Mouse (Mus musculus) midbrain, embryonic 11.5 days (tissue): ENCODE results near the gene D5Ertd579e. TPM values are rescaled to one million over a fixed set of nuclear protein-coding genes. Genes with fewer than 3 reads are reported as not detected.

Experiments
- ATAC-seq: fragments of 200-750 bp; cut with Nextera tagmentation; 2 replicates; pipeline ENCODE4 v1.8.0; 2017; ENCODE audit warnings: moderate TSS enrichment, moderate library complexity; ENCODE audit not compliant: low FRiP score
- DNase-seq: peaks from one replicate; pipeline ENCODE4 v3.0.0; 2015; ENCODE audit warnings: low spot score; ENCODE audit errors: missing footprints
- H3K27ac ChIP-seq: fragments of 300-500 bp; sonication (generic); 2 replicates; pipeline ENCODE4 v1.5.1; 2014; ENCODE audit warnings: low read depth, low read length
- H3K27me3 ChIP-seq: fragments of 300-500 bp; sonication (generic); 2 replicates; pipeline ENCODE4 v1.6.1; 2014; ENCODE audit warnings: mild to moderate bottlenecking, low read length, moderate library complexity, mixed read lengths; ENCODE audit not compliant: control insufficient read depth, insufficient read depth
- H3K36me3 ChIP-seq: fragments of 300-500 bp; sonication (generic); 2 replicates; pipeline ENCODE4 v1.6.1; 2014; ENCODE audit warnings: mild to moderate bottlenecking, low read length, moderate library complexity, mixed read lengths; ENCODE audit not compliant: control insufficient read depth, insufficient read depth
- H3K4me1 ChIP-seq: fragments of 300-500 bp; sonication (generic); 2 replicates; pipeline ENCODE4 v1.6.1; 2014; ENCODE audit warnings: low read length; ENCODE audit not compliant: control insufficient read depth, insufficient read depth
- H3K4me2 ChIP-seq: fragments of 300-500 bp; sonication (generic); 2 replicates; pipeline ENCODE4 v1.6.1; 2014; ENCODE audit warnings: mild to moderate bottlenecking, moderate library complexity
- H3K4me3 ChIP-seq: fragments of 300-500 bp; sonication (generic); 2 replicates; pipeline ENCODE4 v1.5.1; 2014; ENCODE audit warnings: low read depth, low read length
- H3K9ac ChIP-seq: fragments of 300-500 bp; sonication (generic); 2 replicates; pipeline ENCODE4 v1.6.1; 2014; ENCODE audit warnings: low read length
- H3K9me3 ChIP-seq: fragments of 300-500 bp; sonication (generic); 2 replicates; pipeline ENCODE4 v1.6.1; 2016; ENCODE audit warnings: low read length; ENCODE audit not compliant: control insufficient read depth
- WGBS: fragments of 180-500 bp; shearing (Covaris S2); extraction: QIAGEN DNeasy Blood & Tissue Kit; methylation state at CpG from one replicate; pipeline ENCODE4 v1.1.7; 2014; 5-methylcytosine and 5-hydroxymethylcytosine counted together
- polyA plus RNA-seq: library from polyadenylated mRNA; unstranded; fragments of >200 nt; fragmentation: Nextera tagmentation; extraction: Ambion mirVana; gene quantifications from 2 replicates; pipeline ENCODE4 v1.2.1, GENCODE M21; 2014

The D5Ertd579e gene
- polyA plus RNA-seq, 1 experiment from 2014 or later: 35.6 TPM

DNA sequence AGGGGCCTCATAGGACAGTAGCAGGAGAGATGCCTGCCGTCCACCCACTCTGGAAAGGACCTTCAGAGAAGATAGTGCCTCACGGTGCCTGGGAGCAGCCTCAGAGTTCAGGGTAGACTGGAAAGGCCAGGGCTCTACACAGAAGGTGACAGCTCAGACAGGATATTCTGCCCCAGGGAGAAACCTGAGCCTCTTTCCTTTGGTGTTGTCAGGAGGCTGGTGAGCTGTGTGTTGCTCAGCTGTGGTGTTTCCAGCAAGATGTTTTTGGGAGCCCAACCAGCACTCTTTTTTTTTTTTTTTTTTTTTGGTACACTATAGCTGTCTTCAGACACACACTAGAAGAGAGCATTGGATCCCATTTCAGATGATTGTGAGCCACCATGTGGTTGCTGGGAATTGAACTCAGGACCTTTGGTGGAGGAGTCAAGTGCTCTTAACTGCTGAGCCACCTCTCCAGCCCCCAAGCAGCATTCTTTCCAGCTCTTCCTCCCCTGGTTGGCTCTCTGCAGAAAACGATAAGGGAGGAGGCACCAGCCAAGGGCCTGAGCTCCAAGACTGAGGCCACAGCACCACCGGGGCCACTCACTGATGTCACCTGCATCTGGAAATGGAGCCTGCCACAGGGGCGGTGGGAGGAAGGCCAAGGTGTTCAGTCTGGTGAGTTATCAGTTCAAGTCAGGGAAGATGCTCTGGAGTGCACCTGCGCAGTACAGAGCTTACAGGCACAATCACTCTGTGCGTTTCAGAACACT, 36.3 kb upstream of the D5Ertd579e start:
- 74% methylated on average over 7 of the region's 7 CpGs for WGBS
- no peak overlapping the region for H3K27ac ChIP-seq

DNA sequence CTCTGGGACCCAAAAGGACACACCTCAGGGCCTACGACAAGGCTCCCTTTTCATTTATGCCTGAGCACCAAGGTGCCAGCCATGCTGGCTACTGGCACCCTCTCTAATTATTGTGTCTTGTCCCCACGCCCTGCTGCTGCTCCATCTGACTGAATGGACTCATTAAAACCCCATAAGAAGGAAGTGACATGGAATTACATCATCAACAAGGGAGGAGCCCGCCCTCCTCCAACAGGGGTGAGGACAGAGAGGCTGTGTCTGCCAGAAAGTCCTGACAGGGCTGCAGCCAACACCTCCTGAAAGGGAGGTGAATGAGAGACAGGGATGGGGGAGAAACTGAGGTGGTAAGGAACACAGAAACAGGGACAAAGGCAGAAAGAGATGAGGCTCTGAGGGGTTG, 34.9 kb upstream of the D5Ertd579e start:
- DNase-seq (no peak), ATAC-seq (no peak)
- Histone ChIP-seq H3K36me3 (no peaks in the 10 kb centered on the region), H3K9me3 (no peaks in the 10 kb centered on the region), H3K27ac (no peak overlapping the region), H3K4me3 (no peak overlapping the region), H3K27me3 (no peaks in the 10 kb centered on the region), H3K9ac (no peak overlapping the region), H3K4me2 (no peak overlapping the region), H3K4me1 (no peaks in the 10 kb centered on the region)
- WGBS: 73% methylated on average over 3 of the region's 3 CpGs

More for the DNA sequence above, 36.3 kb upstream of the D5Ertd579e start:
- H3K36me3 ChIP-seq: no peaks in the 10 kb centered on the region
- H3K4me1 ChIP-seq: no peaks in the 10 kb centered on the region
- H3K9ac ChIP-seq: no peak overlapping the region
- H3K27me3 ChIP-seq: no peaks in the 10 kb centered on the region
- no peak for ATAC-seq
- no peaks in the 10 kb centered on the region for H3K9me3 ChIP-seq
- no peak overlapping the region for H3K4me2 ChIP-seq
- H3K4me3 ChIP-seq: no peak overlapping the region
- no peak for DNase-seq

DNA sequence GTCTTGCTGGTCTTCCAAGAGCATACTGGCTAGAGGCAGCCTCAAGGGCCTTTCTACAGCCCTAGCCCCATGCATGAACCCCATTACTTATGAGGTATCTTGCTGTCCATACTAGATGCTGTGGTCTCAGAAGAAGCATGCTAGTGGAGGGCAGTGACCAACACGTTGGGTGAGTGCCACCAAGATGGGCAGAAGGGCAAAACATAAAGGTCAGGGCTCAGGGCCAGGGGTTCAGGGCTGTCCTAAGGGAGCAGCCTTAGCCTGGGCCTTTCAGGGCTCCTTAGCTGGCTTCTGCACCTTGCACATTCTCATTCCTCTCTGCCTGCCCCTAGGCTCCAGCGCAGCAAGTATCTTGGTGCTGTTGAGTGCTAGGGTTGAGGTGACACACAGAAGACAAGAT, 34.1 kb upstream of the D5Ertd579e start:
- ATAC-seq: no peak
- no peak overlapping the region for H3K27ac ChIP-seq
- H3K4me2 ChIP-seq: no peak overlapping the region
- 88% methylated on average over 2 of the region's 2 CpGs for WGBS
- no peak overlapping the region for H3K4me3 ChIP-seq
- no peaks in the 10 kb centered on the region for H3K9me3 ChIP-seq
- H3K4me1 ChIP-seq: no peaks in the 10 kb centered on the region
- DNase-seq: no peak
- H3K9ac ChIP-seq: no peak overlapping the region
- H3K36me3 ChIP-seq: no peaks in the 10 kb centered on the region
- H3K27me3 ChIP-seq: no peaks in the 10 kb centered on the region

DNA sequence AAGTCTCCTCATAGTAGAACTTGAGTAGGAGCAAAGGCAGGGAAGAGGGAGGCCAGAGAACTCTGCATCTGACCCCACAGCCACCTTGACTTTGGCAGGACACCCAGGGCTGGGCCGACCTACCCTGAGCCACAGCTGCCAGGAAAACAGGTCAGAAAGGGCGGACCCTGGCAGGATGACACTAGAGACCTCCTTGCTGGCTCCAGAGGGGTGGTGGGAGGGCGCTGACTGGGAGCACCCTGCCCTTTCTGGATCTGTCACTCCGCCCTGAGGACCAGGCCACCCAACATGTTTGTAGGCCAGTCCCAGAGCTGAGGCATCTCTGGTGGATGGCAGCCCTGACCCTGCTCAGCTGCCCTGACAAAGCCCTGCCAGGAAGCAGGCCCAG, 33.3 kb upstream of the D5Ertd579e start:
- Histone ChIP-seq H3K4me3 (no peak overlapping the region), H3K36me3 (no peaks in the 10 kb centered on the region), H3K4me1 (no peaks in the 10 kb centered on the region), H3K27me3 (no peaks in the 10 kb centered on the region), H3K27ac (no peak overlapping the region), H3K9me3 (no peaks in the 10 kb centered on the region), H3K4me2 (no peak overlapping the region), H3K9ac (no peak overlapping the region)
- 83% methylated on average over 4 of the region's 4 CpGs for WGBS
- DNase-seq (no peak), ATAC-seq (no peak)

DNA sequence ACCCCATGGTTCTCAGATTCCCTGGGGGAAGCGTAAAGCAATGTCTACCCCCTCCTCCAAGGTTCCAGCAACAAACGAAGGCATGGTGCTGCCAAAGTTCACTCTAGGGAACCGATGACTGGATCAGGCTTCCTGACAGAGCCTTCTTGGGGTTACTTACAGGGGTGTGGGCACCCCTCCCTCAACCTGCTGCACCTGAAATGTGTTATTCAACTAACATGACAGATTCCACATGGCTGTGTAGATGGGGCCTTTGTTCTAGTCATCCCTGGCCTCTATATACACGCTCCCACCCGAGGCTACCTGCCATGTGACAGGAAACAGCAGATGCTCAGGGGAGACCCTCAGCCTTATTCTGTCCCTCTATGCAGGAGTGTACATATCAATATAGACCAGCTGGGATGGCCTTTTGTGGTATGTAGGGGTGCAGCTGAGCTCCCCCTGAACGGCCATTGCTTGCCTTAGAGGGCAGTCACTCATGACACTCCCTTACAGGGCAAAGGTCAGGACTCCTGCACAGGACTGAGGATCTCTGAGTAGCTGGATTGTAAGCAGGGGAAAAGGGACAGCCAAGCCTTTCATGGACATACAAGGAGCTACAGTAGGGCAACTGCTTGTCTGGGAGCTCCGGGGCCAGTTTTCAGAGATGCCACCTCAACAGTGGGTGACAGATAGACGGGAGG, 32.7 kb upstream of the D5Ertd579e start:
- ATAC-seq: no peak
- WGBS: 79% methylated on average over 8 of the region's 8 CpGs
- H3K4me2 ChIP-seq: no peak overlapping the region
- no peak overlapping the region for H3K9ac ChIP-seq
- no peaks in the 10 kb centered on the region for H3K27me3 ChIP-seq
- no peaks in the 10 kb centered on the region for H3K4me1 ChIP-seq
- H3K9me3 ChIP-seq: no peaks in the 10 kb centered on the region
- no peak for DNase-seq
- H3K4me3 ChIP-seq: no peak overlapping the region
- no peaks in the 10 kb centered on the region for H3K36me3 ChIP-seq
- H3K27ac ChIP-seq: no peak overlapping the region

DNA sequence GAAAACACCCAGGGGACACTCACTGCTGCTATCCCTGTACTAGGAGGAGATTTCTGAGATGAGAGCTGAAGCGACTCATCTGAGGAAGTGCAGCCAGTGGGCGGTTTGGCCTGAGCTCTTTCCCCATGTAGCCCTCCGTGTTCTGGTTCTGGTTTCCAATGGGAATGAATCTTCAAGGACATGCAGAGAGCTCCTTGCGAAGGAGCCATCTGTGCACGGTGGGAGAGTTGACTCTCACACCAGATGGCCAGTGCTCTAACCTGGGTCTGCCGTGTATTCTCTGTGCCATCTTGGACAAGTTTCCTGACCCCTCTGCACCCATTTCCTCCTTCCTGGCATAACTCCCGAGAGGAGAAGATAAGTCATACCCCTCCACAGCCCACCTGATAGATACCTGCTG, 32.0 kb upstream of the D5Ertd579e start:
- no peak overlapping the region for H3K9ac ChIP-seq
- H3K9me3 ChIP-seq: no peaks in the 10 kb centered on the region
- no peak overlapping the region for H3K4me3 ChIP-seq
- no peaks in the 10 kb centered on the region for H3K27me3 ChIP-seq
- ATAC-seq (no peak), DNase-seq (no peak)
- H3K4me2 ChIP-seq: no peak overlapping the region
- 76% methylated on average over 7 of the region's 7 CpGs for WGBS
- no peaks in the 10 kb centered on the region for H3K36me3 ChIP-seq
- H3K4me1 ChIP-seq: no peaks in the 10 kb centered on the region
- no peak overlapping the region for H3K27ac ChIP-seq

DNA sequence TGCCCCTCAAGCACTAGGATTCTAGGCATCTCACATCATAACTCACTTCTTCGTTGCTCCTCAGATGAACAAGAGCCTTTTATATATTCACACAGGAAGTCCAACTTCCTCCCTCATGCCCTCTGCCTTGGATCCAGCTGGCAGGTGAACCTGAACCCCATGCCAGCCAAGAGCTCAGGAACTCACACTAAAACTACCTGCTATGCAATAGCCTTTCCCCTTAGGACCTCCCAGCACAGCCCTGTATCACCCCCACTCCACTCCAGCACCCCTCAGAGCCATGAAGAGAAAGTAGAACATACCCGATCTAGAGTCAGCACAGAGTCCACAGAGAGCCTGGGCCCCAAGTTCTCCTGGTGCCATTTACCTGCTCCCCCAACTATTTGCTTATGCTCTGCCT, 31.3 kb upstream of the D5Ertd579e start:
- WGBS: 77% methylated on average over 2 of the region's 2 CpGs
- Histone ChIP-seq H3K4me1 (no peaks in the 10 kb centered on the region), H3K9me3 (no peaks in the 10 kb centered on the region), H3K36me3 (no peaks in the 10 kb centered on the region), H3K9ac (no peak overlapping the region), H3K27ac (no peak overlapping the region), H3K4me2 (no peak overlapping the region), H3K27me3 (no peaks in the 10 kb centered on the region), H3K4me3 (no peak overlapping the region)
- no peak for ATAC-seq
- no peak for DNase-seq

DNA sequence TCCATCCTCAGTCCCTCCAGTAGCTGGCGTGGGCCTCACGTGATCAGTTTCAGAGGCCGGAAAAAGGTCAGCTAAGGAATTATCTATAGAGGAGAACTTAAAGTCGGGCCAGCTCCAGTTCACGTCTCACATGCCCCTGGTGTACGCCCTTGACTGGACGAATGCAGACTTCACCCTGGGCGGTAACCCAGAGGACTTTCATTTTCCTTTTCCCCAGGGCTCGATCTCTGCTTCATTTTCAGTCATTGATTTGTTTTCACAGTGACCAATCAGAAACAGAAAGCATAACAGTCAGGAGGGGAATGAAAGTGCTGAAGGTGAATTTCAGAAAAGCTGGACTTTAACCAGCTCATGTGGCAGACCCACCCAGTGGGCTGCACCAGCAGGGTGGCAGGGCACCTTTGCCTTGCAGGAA, 30.6 kb upstream of the D5Ertd579e start:
- Histone ChIP-seq H3K9me3 (no peaks in the 10 kb centered on the region), H3K4me3 (no peak overlapping the region), H3K36me3 (no peaks in the 10 kb centered on the region), H3K4me2 (no peak overlapping the region), H3K4me1 (no peaks in the 10 kb centered on the region), H3K27ac (no peak overlapping the region), H3K9ac (no peak overlapping the region), H3K27me3 (no peaks in the 10 kb centered on the region)
- ATAC-seq: no peak
- 69% methylated on average over 9 of the region's 9 CpGs for WGBS
- DNase-seq: no peak

DNA sequence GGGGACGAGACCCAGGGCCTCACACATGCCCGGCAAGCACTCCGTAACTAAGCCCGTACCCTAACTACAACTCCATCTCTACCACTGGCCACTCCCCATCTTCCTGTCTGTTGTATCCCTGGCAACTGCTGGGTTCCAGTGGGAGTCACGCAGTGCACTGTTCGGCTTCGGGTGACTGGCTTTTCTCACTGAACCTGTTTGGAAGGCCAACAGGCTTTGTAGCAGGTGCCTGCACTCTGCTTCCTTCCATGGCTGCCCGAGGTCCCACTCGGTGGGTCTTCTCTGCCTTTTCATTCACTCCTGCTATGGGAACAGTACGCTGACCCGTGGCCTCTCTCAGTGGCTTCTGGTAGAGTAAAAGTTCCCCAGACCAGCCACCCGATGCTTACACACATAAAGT, 30.0 kb upstream of the D5Ertd579e start:
- Histone ChIP-seq H3K27me3 (no peaks in the 10 kb centered on the region), H3K36me3 (no peaks in the 10 kb centered on the region), H3K9ac (no peak overlapping the region), H3K9me3 (no peaks in the 10 kb centered on the region), H3K4me2 (no peak overlapping the region), H3K27ac (no peak overlapping the region), H3K4me1 (no peaks in the 10 kb centered on the region), H3K4me3 (no peak overlapping the region)
- 73% methylated on average over 12 of the region's 12 CpGs for WGBS
- DNase-seq: no peak
- no peak for ATAC-seq
